Mouse (Mus musculus) kidney, postnatal 0 days (tissue): Measurements from ENCODE around the gene Gli2. TPM values are rescaled to one million over a fixed set of nuclear protein-coding genes. Genes with fewer than 3 reads are reported as not detected.

Experiments
- ATAC-seq: fragments of 200-750 bp; cut with Nextera tagmentation; replicated peaks from 2 replicates; pipeline ENCODE4 v1.8.0; 2017; ENCODE audit warnings: low read depth, moderate number of reproducible peaks, moderate TSS enrichment, moderate library complexity; ENCODE audit not compliant: low FRiP score
- DNase-seq: peaks from one replicate; pipeline ENCODE4 v3.0.0-alpha.2; 2016; ENCODE audit warnings: low spot score
- H3K27ac ChIP-seq: fragments of 300-500 bp; sonication (generic); 2 replicates; pipeline ENCODE4 v1.5.1; 2014; ENCODE audit warnings: mild to moderate bottlenecking
- H3K27me3 ChIP-seq: fragments of 300-500 bp; sonication (generic); 2 replicates; pipeline ENCODE4 v1.6.1; 2014; ENCODE audit warnings: low read length, mixed read lengths; ENCODE audit not compliant: insufficient read depth
- H3K36me3 ChIP-seq: fragments of 300-500 bp; sonication (generic); 2 replicates; pipeline ENCODE4 v1.6.1; 2014; ENCODE audit warnings: low read length, mixed read lengths; ENCODE audit not compliant: insufficient read depth
- H3K4me1 ChIP-seq: fragments of 300-500 bp; sonication (generic); replicated peaks from 2 replicates; pipeline ENCODE4 v1.6.1; 2014; ENCODE audit warnings: antibody characterized with exemption, low read length, mixed read lengths; ENCODE audit not compliant: insufficient read depth
- H3K4me2 ChIP-seq: fragments of 300-500 bp; sonication (generic); 2 replicates; pipeline ENCODE4 v1.6.1; 2014; ENCODE audit warnings: mild to moderate bottlenecking, low read length, moderate library complexity, mixed read lengths
- H3K4me3 ChIP-seq: fragments of 300-500 bp; sonication (generic); replicated peaks from 2 replicates; pipeline ENCODE4 v1.5.1; 2014; ENCODE audit warnings: low read depth, low read length
- H3K9ac ChIP-seq: fragments of 300-500 bp; sonication (generic); 2 replicates; pipeline ENCODE4 v1.6.1; 2014; ENCODE audit warnings: low read depth, low read length
- H3K9me3 ChIP-seq: fragments of 300-500 bp; sonication (generic); replicated peaks from 2 replicates; pipeline ENCODE4 v1.6.1; 2016; ENCODE audit warnings: low read length, inconsistent platforms, mixed read lengths
- CTCF ChIP-seq: IDR thresholded peaks from 2 replicates; pipeline ENCODE4 v1.5.1; 2016; ENCODE audit warnings: antibody characterized with exemption, low read depth, mild to moderate bottlenecking, moderate library complexity
- WGBS: fragments of 180-500 bp; shearing (Covaris S2); extraction: QIAGEN DNeasy Blood & Tissue Kit; methylation state at CpG from one replicate; pipeline ENCODE4 v1.1.7; 2014; 5-methylcytosine and 5-hydroxymethylcytosine counted together
- polyA plus RNA-seq: library from polyadenylated mRNA; unstranded; fragments of >200 nt; fragmentation: Nextera tagmentation; extraction: Ambion mirVana; gene quantifications from 2 replicates; pipeline ENCODE4 v1.2.1, GENCODE M21; 2015

Gli2 gene
- polyA plus RNA-seq, 1 experiment from 2014 or later, result 2.6 TPM

DNA sequence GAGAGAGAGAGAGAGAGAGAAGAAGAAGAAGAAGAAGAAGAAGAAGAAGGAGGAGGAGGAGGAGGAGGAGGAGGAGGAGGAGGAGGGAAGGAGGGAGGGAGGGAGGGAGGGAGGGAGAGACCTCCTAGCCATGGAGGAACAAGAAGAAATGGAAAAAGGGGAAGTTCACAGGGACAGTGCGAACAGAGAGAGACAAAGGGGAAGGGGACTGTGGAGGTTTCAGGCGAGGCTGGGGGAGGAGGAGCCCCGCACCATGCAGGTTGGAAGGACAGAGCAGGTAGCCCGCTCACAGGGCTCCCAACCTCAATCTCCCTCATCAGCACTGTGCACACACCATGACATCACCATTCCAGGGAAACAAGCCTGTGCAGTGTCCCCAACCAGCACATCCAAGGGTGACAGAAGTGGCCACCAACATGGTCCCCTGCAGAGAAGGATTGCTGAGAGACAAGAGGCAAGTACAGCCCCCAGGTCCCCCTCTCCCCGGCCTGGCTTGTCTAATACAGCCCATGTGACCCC lies 84.7 kb downstream of the Gli2 start:
- Histone ChIP-seq H3K4me3 (no peak overlapping the region), H3K4me2 (no peak overlapping the region), H3K4me1 (no peaks in the 10 kb centered on the region), H3K27me3 (no peaks in the 10 kb centered on the region), H3K9me3 (no peaks in the 10 kb centered on the region), H3K27ac (no peak overlapping the region), H3K9ac (no peak overlapping the region), H3K36me3 (no peaks in the 10 kb centered on the region)
- no peak for TF ChIP-seq CTCF
- ATAC-seq (no peak), DNase-seq (no peak)
- WGBS, result 75% methylated on average over 5 of the region's 5 CpGs

GRCm38 (mm10) chr1:118967976-118968375 lies 85.4 kb downstream of the Gli2 start:
- Histone ChIP-seq H3K9ac (no peak overlapping the region), H3K36me3 (no peaks in the 10 kb centered on the region), H3K4me3 (no peak overlapping the region), H3K4me1 (no peaks in the 10 kb centered on the region), H3K9me3 (no peaks in the 10 kb centered on the region), H3K27me3 (no peaks in the 10 kb centered on the region), H3K4me2 (no peak overlapping the region), H3K27ac (no peak overlapping the region)
- no peak for ATAC-seq
- DNase-seq, result no peak
- no peak for TF ChIP-seq CTCF
- 90% methylated on average over 3 of the region's 3 CpGs for WGBS

DNA sequence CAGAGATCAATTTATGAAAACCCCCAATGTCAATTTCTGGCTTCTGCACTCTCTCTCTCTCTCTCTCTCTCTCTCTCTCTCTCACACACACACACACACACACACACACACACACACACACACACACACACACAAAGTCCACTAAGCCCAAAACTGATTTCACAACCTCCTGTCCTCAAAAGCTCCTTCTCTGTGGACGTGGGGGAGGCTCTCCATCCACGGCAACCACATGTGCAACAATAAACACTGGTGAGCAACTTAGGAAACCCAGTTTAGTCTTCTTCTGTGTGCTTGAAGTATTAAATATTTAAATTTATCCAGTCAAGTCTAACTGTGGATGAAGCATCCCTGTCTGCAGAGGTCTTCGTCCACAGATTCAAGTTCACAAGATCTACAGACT lies 86.1 kb downstream of the Gli2 start:
- no peak overlapping the region for H3K4me2 ChIP-seq
- DNase-seq, result no peak
- 62% methylated on average over 3 of the region's 3 CpGs for WGBS
- H3K9me3 ChIP-seq, result no peaks in the 10 kb centered on the region
- H3K27me3 ChIP-seq, result no peaks in the 10 kb centered on the region
- H3K27ac ChIP-seq, result no peak overlapping the region
- no peaks in the 10 kb centered on the region for H3K36me3 ChIP-seq
- no peak overlapping the region for H3K4me3 ChIP-seq
- ATAC-seq, result no peak
- TF ChIP-seq CTCF, result no peak
- H3K9ac ChIP-seq, result no peak overlapping the region
- H3K4me1 ChIP-seq, result no peaks in the 10 kb centered on the region

DNA sequence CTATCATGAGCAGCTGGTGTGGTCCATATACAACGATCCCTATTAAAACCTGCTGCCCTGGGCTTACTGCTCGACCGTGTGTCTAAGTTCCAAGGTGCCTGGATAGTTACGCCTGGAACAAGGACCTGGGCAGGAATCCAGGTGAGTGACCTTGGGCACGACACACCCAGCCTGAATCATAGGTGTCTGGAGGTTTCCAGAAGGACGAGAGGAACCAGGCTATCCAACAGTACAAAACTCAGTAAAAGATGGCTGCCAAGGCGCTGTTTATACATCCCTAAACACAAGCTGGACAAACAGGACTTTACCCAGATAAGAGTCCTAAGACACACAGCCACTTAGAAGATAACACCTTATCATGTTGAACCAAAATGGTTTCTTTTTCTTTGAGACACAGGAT lies 94.8 kb downstream of the Gli2 start:
- no peak for TF ChIP-seq CTCF
- Histone ChIP-seq H3K36me3 (no peaks in the 10 kb centered on the region), H3K27ac (no peak overlapping the region), H3K27me3 (no peaks in the 10 kb centered on the region), H3K4me3 (no peak overlapping the region), H3K4me1 (0 out of 2 replicates have a peak, but pooled peaks cover 3% of the 10 kb centered on the region), H3K4me2 (no peak overlapping the region), H3K9me3 (no peaks in the 10 kb centered on the region), H3K9ac (no peak overlapping the region)
- no peak for ATAC-seq
- 89% methylated on average over 7 of the region's 7 CpGs for WGBS
- DNase-seq, result no peak

DNA sequence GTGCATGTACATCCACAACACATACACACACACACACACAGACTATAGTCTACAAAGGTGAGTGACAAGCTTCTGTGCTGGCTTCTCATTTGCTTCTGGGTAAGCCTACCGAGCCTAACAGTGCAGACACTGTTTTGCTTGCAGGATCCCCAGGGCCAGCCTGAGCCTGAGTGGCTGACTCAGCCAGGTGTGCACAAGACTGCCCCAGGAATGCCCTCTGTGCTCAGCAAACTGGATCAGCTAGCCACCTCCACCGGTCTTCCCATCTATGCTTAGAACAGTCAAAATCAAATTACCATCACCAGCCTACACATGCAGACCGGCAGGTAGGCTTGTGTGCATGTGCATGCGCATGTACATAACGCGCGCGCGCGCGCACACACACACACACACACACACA lies 97.6 kb downstream of the Gli2 start:
- no peaks in the 10 kb centered on the region for H3K9me3 ChIP-seq
- no peak overlapping the region for H3K4me2 ChIP-seq
- no peak for TF ChIP-seq CTCF
- no peaks in the 10 kb centered on the region for H3K36me3 ChIP-seq
- no peak overlapping the region for H3K27ac ChIP-seq
- DNase-seq (no peak), ATAC-seq (no peak; the same call in 1 of the 2 replicates)
- 0 out of 2 replicates have a peak, but pooled peaks cover 3% of the 10 kb centered on the region for H3K4me1 ChIP-seq
- H3K4me3 ChIP-seq, result no peak overlapping the region
- WGBS, result 79% methylated on average over 11 of the region's 11 CpGs
- H3K27me3 ChIP-seq, result no peaks in the 10 kb centered on the region
- no peak overlapping the region for H3K9ac ChIP-seq

DNA sequence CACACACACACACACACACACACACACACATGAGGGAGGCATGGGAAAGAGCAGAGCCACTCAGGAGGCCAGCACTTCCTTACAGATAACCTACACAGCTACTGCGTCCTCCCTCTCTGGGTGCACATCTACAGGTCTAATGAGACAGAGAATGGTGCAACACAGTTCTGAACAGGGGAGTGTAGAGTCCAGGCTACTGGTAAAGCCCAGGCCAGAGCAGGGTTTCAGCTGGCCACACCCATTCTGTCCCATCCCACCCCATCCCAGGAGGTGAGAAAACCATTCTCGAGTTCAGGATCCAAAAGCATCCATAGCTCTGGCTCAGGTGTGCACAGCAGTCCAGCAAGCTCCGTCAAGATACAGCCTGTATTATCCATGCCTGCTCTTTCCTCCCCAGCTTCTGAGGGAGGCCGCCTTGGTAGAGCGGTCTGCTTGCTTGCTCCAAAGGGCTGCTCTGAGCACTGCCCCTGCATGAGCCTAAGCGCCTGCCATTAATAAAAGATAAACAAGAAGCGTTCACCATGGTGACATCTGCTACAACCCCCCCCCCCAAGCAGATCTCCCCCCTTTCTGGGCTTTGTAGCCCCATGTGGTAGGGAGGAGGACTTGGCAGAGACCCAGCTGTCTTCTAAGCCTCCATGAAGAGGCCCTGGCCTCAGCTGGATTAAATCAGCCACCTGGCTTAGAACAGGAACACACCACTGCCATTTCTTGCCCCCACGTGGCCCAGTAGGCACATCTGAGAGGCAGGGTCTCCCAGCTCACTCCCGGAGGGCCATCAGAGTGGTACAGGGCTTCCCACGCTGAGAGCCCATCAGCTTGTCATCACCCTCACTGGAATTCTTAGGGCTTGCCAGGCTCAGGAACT lies 98.8 kb downstream of the Gli2 start:
- 0 out of 2 replicates have a peak overlapping the region, but pooled peaks have one; percentile 4 for H3K27ac ChIP-seq

More for the DNA sequence above, 98.8 kb downstream of the Gli2 start:
- H3K4me1 ChIP-seq, result 0 out of 2 replicates have a peak, but pooled peaks cover 3% of the 10 kb centered on the region
- H3K27me3 ChIP-seq, result no peaks in the 10 kb centered on the region
- 0 out of 2 replicates have a peak, but pooled peaks have one; percentile 8 for ATAC-seq
- no peak overlapping the region for H3K4me3 ChIP-seq
- no peaks in the 10 kb centered on the region for H3K36me3 ChIP-seq
- H3K9ac ChIP-seq, result no peak overlapping the region
- WGBS, result 41% methylated on average over 10 of the region's 10 CpGs
- TF ChIP-seq CTCF, result no peak
- H3K9me3 ChIP-seq, result no peaks in the 10 kb centered on the region
- H3K4me2 ChIP-seq, result no peak overlapping the region
- peak; percentile 39 for DNase-seq
